Mouse (Mus musculus) gastrocnemius, postnatal 25 days (tissue): ENCODE data around the gene Hexim2. TPM values are rescaled to one million over a fixed set of nuclear protein-coding genes. Genes with fewer than 3 reads are reported as not detected.

Experiments used
- DNase-seq: peaks from one replicate; pipeline ENCODE4 v3.0.0; 2022
- total RNA-seq, 2 experiments: library from RNA; stranded (reverse); gene quantifications; 1 replicate in 1 of 2; 2 replicates in 1 of 2; pipeline ENCODE4 v1.2.3; 2021

The Hexim2 gene
- total RNA-seq, 2 experiments from 2014 or later = 1.0 to 1.9 TPM

- no peak for DNase-seq
Observed at GRCm38 (mm10) chr11:103173041-103173770, 41.0 kb downstream of the Hexim2 start.

GRCm38 (mm10) chr11:103173771-103174344, 41.6 kb downstream of the Hexim2 start:
- no peak for DNase-seq

- no peak for DNase-seq
Observed at GRCm38 (mm10) chr11:103174411-103174832, 42.2 kb downstream of the Hexim2 start.

GRCm38 (mm10) chr11:103174891-103175391, 42.7 kb downstream of the Hexim2 start:
- DNase-seq = peak; percentile 66

DNA sequence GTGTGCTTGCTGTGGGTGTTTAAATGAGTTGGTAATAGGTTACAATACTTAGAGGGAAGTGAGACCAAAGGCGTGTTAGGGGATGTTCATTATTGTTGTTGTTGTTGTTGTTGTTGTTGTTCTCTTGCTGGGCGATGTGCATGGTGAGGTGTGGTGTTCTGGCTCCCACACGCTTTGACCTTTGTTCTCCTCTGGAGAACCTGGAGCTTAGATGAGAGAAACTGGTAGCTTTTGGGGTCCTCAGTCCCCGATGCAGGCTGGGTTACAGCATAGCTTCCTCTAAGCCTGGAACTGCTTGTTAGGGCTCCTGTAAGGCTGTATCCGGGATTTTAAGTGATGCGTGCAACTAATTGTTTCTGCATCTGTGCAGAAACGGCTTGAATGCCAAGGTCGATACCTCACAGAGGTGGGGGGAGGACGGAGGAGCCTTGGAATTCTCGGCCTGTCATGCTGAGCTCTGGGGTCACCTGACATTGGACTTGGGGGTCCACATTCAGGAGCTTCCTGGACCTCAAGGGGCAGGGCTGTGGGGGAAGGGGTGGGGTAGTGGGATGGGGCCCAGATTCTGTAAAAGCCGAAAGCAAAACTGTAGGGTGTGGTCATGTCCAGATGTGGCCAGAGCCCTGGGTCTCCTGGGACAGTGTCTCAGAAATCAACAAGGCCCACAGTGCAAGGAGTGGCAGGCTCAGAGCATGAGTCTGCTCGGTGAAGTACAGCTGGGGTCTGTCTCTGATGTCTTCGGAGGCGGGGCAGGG, 43.6 kb downstream of the Hexim2 start:
- peak; percentile 44 for DNase-seq

- no peak for DNase-seq
Observed at GRCm38 (mm10) chr11:103176510-103176909, 44.3 kb downstream of the Hexim2 start.

DNA sequence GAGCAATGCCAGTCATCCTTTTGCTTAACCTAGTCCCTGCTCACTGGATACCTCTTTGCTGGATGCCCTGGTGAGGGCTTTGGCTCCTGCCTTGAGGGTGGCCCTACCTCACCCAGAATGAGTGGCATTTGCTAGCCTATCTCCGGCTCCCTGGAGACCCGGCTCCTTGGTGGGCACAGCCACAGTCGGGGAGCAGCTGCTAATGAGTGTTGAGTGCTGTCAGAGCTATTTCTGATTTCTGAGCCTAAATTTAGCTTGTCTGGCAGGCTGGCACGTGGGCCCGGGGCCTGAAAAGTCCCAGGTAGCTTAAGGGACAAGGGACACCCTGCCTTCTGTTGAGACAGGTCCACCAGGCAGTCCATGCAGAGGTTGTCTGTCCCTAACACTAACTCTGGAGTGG, 45.0 kb downstream of the Hexim2 start:
- DNase-seq = no peak

DNA sequence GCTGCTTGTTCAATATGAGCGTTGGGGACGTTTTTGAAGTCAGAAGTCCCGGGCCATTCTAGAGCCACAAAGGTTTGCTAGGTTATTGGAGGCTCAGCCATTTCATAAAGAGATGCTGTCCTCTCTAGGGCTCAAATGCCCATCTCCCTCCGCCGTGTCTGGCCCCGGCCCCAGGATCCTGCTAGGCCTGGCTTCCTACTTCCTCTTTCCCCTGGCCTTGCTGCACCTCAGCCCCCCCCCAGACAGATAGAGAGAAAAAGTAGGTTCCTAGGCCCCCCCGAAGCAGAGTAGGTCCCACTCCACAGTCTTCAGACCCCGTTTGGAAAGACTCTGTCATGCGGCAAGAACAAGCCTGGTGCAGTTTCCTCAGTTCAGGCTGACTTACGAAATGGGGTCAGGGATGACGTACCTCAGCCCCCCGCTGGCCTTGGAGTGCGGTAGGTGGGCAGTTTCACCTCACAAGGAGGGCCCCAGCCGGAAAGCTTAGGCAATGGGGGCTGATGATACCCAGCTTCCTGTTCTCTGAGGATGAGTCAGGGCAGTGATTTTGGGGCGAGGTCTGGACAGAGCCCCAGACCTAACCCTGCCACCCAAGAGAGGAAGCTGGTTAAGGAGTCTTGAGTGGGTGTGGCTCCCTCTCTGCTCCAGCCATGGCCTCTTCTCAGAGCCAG, 45.7 kb downstream of the Hexim2 start:
- DNase-seq = no peak

DNA sequence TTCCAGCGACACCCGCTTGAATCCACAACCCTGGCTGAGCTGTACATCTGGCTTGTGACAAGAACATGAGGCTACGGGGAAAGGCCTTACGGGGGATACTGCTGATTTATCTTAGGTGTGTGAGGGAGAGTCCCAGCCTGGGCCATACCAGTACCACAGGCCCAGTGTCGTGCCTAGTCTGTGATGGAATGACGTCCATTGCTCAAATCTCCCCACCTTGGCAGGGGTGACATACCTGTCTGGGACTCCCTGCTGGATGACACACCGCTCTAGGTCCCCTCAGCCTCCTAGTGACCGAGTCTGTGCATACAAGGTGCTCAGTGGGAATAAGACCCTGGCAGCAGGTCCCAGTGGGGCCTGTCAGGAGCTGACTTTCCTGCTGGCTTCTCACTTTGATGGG, 46.5 kb downstream of the Hexim2 start:
- no peak for DNase-seq

DNA sequence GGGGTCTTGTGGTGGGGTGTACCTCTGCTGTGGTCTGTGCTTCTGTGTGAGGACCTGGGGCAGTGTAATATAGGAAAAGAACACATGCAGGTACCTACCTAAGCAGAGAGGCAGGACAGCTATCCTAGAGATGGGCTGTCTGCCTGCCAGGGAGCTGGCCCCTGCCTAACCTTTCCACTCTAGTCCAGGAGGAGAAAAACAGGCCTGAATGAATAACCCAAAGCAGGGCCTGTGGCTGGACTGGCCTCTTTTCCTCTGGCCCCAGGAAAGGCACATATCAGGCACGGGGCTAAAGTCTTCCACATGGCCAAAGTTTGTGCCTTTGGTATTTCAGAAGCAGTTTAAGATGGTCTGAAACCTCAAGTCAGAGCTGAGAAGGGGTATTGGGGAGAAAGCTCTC, 48.2 kb downstream of the Hexim2 start:
- no peak for DNase-seq

DNA sequence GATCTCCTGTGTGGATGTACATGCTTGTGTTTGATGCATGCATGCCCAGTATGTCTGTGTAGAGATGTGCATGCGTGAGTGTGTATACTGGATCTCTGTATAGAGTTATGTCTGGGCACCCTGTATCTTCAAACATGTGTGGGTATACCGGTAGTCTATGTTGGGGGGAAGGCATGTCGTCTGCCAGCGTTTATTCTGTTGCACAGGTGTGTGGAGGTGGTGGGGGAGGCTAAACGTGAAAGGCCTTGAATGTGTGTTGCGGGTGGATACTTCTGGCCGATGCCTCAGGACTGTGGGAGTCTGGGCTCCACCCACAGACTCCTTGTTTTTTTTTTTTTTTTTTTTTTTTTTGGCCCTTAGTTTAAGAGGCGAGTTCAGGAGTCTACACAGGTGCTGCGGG, 49.1 kb downstream of the Hexim2 start:
- no peak for DNase-seq

DNA sequence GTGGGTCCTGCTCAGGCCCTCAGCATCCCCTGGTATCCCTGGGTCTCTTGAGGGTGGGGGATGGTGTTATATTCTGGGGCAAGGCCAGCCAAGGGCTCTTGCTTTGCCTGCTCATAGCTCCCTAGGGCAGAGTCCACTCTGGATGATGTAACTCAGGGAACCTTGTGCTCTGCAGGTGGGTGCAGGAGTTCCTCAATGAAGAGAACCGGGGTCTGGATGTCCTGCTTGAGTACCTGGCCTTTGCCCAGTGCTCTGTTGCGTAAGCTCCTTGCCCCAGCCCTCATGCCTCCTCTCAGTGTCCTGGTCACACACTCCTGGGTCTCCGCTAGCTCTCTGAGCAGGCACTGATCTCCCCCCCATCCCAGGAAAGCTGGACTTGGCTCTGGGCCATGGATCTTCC, 49.7 kb downstream of the Hexim2 start:
- no peak for DNase-seq

- no peak for DNase-seq
Observed at GRCm38 (mm10) chr11:103184891-103185290, 52.7 kb downstream of the Hexim2 start.

Other genes with a start within 250 kb of the Hexim2 start
- not detected for gene Fam187a, start 247.3 kb upstream of the Hexim2 start, total RNA-seq
- gene Gfap, start 231.5 kb upstream of the Hexim2 start, total RNA-seq = not detected
- under 1 TPM; 0.26 to 0.67 TPM for gene Kif18b, start 207.3 kb upstream of the Hexim2 start, total RNA-seq
- under 1 TPM in 1 of 2 experiments, not detected in 1; 0.18 TPM for gene C1ql1, start 185.7 kb upstream of the Hexim2 start, total RNA-seq
- 10 to 100 TPM; 35.6 to 36.7 TPM for gene Nmt1, start 104.2 kb upstream of the Hexim2 start, total RNA-seq
- 10 to 100 TPM; 22.0 to 28.2 TPM for gene Dcakd, start 104.1 kb upstream of the Hexim2 start, total RNA-seq
- 1 to 10 TPM; 3.2 to 3.9 TPM for gene Plcd3, start 30.8 kb upstream of the Hexim2 start, total RNA-seq
- 10 to 100 TPM; 23.7 to 29.7 TPM for gene Acbd4, start 30.7 kb upstream of the Hexim2 start, total RNA-seq
- gene Hexim1, start 16.2 kb upstream of the Hexim2 start, total RNA-seq = 10 to 100 TPM; 17.4 to 19.0 TPM
- 1 to 10 TPM; 4.7 to 4.9 TPM for gene Fmnl1, start 38.7 kb downstream of the Hexim2 start, total RNA-seq
- not detected for gene 1700023F06Rik, start 76.1 kb downstream of the Hexim2 start, total RNA-seq
- gene Spata32, start 86.0 kb downstream of the Hexim2 start, total RNA-seq = not detected
- gene Map3k14, start 135.0 kb downstream of the Hexim2 start, total RNA-seq = 1 to 10 TPM; 2.8 to 4.1 TPM
- gene Arhgap27, start 231.3 kb downstream of the Hexim2 start, total RNA-seq = 1 to 10 TPM; 3.0 to 4.6 TPM